Mouse (Mus musculus): Measurements from ENCODE around the gene Xpot.

- TF ChIP-seq CTCF (IDR thresholded peaks at IDR 0.05; ENCODE audit: borderline replicate concordance, insufficient read depth, low read depth, low read length), result no peak
- TF ChIP-seq POLR2A (IDR thresholded peaks at IDR 0.05; ENCODE audit: borderline replicate concordance, insufficient read depth, low read length), result no peak
Measured at GRCm38 (mm10) chr10:121611587-121611986, 14.5 kb downstream of the Xpot start.
